Mouse (Mus musculus): ENCODE measurements around the gene Zdhhc13. TPM values are rescaled to one million over a fixed set of nuclear protein-coding genes. Genes with fewer than 3 reads are reported as not detected.

The Zdhhc13 gene
- polyA plus RNA-seq (2015; fragmentation: Nextera tagmentation; extraction: Ambion mirVana) = 18.8 and 19.9 TPM in 2 replicates

DNA sequence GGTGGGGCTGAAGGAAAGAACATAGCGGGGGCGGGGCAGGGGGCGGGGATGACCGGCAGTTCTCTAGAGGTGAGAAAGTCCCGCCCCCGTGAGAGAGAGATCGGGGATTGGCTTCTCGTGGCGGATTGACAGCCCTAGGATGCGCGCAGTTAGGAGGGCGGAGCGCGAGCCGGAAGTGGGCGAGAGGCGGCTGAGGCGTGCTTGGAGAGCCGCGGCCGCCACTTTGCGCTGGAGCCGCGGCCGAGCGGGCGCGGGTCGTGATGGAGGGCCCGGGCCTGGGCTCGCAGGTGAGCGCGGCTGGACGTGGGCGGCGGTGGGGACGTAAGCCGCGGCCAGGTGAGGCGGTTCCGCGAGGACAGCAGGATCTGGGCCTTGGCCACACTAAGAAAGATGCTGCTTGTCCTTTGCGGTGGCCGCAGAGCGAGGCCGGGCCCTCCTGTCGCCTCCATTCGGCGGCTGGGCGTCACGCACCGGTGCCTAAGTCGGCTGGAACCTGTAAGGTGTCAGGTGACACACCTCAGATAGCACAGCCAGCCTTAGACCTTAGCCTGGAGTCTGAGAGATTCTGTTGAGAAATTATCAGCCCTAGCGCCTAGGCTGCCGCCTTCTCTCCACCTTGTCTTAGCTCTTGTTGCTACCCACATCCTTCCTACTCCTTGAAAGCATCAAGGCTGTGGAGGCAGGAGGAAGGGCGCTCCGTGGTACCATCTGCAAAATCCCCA, at the start of gene Zdhhc13:
Zdhhc13 (plus strand) TSS at position 153 of the 722 bp plus-strand sequence.

DNA sequence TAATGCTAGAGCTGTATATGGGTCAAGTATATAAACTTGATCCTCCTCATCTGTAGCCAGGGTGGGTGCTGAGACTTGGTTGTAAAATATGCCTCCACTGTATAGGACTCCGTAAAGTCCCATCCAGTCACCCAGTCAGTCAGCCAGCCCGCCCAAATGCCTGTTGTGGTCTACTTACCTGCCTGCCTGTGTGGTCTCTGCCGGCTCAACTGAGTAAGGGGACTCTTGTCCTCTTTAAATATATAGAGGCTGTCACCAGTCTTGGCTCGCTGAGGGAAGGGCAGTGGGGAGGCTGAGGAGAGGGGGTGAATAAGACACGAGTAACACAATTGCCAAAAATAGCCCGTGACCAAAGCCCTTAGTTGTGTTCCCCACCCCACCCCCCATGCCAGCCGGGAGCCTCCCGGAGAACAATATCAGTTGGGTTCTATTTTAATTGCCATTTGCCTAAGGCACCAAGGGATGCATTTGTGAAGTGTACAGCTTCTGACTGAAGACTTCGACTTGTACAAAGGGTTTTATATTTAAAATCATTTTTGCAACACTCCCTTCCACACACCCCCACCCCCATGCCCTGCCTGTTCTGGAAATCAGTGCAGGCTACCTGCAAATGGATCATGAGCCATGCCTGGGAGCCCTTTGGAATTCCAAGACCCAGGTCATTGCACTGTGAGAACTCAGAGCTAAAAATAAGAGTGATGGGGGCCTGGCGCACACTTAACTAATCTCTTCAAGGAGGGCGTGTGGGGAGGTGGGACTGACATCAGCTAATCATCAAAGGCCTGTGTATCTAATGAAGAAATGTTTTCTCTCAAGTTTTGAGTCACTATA, 59.2 kb downstream of the Zdhhc13 start, which contains the start of gene Csrp3:
Csrp3 (minus strand) TSS at position 214 of the 831 bp plus-strand sequence.

Other genes with a start within 250 kb of the Zdhhc13 start
- gene Mrgprb2, start 230.9 kb upstream of the Zdhhc13 start, polyA plus RNA-seq (2015; fragmentation: Nextera tagmentation; extraction: Ambion mirVana) = 0.66 and 0.84 TPM in 2 replicates
- not detected in 2 replicates for gene Mrgprb3, start 145.2 kb upstream of the Zdhhc13 start, polyA plus RNA-seq (2015; fragmentation: Nextera tagmentation; extraction: Ambion mirVana)
- 0.44 and 9.1 TPM in 2 replicates for gene Csrp3, start 59.0 kb downstream of the Zdhhc13 start, polyA plus RNA-seq (2015; fragmentation: Nextera tagmentation; extraction: Ambion mirVana)
- 3.8 and 5.3 TPM in 2 replicates for gene E2f8, start 92.6 kb downstream of the Zdhhc13 start, polyA plus RNA-seq (2015; fragmentation: Nextera tagmentation; extraction: Ambion mirVana)
- gene Nav2, start 119.7 kb downstream of the Zdhhc13 start, polyA plus RNA-seq (2015; fragmentation: Nextera tagmentation; extraction: Ambion mirVana) = 7.1 and 8.3 TPM in 2 replicates